Mouse (Mus musculus) thymus, adult 2 months (tissue): ENCODE results near the gene Limk1. TPM values are rescaled to one million over a fixed set of nuclear protein-coding genes. Genes with fewer than 3 reads are reported as not detected.
A peak's percentile ranks its signal among the peaks of the same experiment; 100 is the strongest.

Source experiments
- DNase-seq: peaks from one replicate; pipeline ENCODE4 v3.0.0; 2021
- H3K27ac ChIP-seq: fragments of 200-500 bp; 2 replicates; pipeline ENCODE4 v1.5.1; 2012; ENCODE audit warnings: low read length, control low read depth; ENCODE audit not compliant: control insufficient read depth, insufficient read depth
- H3K27me3 ChIP-seq: fragments of 200-500 bp; 2 replicates; pipeline ENCODE4 v1.6.1; 2012; ENCODE audit warnings: mild to moderate bottlenecking, low read length, moderate library complexity, mixed read lengths; ENCODE audit not compliant: control insufficient read depth, insufficient read depth
- H3K36me3 ChIP-seq: fragments of 200-500 bp; 2 replicates; pipeline ENCODE4 v1.6.1; 2012; ENCODE audit warnings: mild to moderate bottlenecking, low read length, moderate library complexity; ENCODE audit not compliant: control insufficient read depth, insufficient read depth
- H3K4me1 ChIP-seq: fragments of 200-500 bp; replicated peaks from 2 replicates; pipeline ENCODE4 v1.6.1; 2012; ENCODE audit warnings: low read length; ENCODE audit not compliant: control insufficient read depth, insufficient read depth
- H3K4me3 ChIP-seq: fragments of 200-500 bp; 2 replicates; pipeline ENCODE4 v1.5.1; 2012; ENCODE audit warnings: mild to moderate bottlenecking, low read length, control low read depth, moderate library complexity; ENCODE audit not compliant: control insufficient read depth, insufficient read depth
- CTCF ChIP-seq: fragments of 200-500 bp; IDR thresholded peaks from 2 replicates; pipeline ENCODE4 v1.5.1; 2012; ENCODE audit warnings: mild to moderate bottlenecking, control low read depth, low read length, moderate library complexity, borderline replicate concordance; ENCODE audit not compliant: control insufficient read depth, poor library complexity, insufficient read depth; ENCODE audit errors: extremely low read depth
- POLR2A ChIP-seq: fragments of 200-500 bp; IDR thresholded peaks from 2 replicates; pipeline ENCODE4 v1.6.1; 2012; ENCODE audit warnings: mild to moderate bottlenecking, low read length, control low read depth, moderate library complexity; ENCODE audit not compliant: control insufficient read depth, poor library complexity, insufficient read depth; ENCODE audit errors: extremely low read depth
- WGBS: fragments of 180-500 bp; shearing (Covaris S2); methylation state at CpG from one replicate; pipeline ENCODE4 v1.1.7; 2018; 5-methylcytosine and 5-hydroxymethylcytosine counted together
- polyA plus RNA-seq: library from polyadenylated mRNA; depleted of rRNA; stranded (reverse); fragments of >200 nt; gene quantifications from 2 replicates; pipeline ENCODE4 v1.2.3, GENCODE M21; 2012

Gene Limk1
- polyA plus RNA-seq, 1 experiment = 31.8 TPM

DNA sequence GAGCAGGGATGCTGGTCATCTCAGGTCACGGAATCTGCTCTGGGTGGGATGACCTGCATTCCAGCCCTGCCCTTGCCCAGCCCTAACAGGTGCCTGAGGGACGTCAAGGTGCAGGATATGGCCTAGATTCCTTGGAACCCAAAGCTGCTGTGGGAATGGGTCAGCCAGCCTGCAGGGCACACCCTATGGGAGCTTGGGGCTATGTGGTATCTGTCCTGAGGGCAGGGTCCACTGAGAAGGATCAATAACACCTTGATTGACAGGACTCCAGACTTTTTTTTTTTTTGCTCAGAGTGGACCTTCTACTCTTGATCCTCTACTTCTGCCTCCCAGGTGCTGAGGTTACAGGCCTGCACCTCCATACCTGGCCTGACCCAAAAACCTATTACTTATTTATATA lies 41.0 kb downstream of the Limk1 start:
- Histone ChIP-seq H3K4me1 (no peaks in the 10 kb centered on the region), H3K27ac (no peak overlapping the region), H3K27me3 (no peaks in the 10 kb centered on the region), H3K4me3 (no peak overlapping the region), H3K36me3 (no peaks in the 10 kb centered on the region)
- 96% methylated on average over 2 of the region's 2 CpGs for WGBS
- no peak for DNase-seq
- no peak for TF ChIP-seq CTCF
- TF ChIP-seq POLR2A = no peak

DNA sequence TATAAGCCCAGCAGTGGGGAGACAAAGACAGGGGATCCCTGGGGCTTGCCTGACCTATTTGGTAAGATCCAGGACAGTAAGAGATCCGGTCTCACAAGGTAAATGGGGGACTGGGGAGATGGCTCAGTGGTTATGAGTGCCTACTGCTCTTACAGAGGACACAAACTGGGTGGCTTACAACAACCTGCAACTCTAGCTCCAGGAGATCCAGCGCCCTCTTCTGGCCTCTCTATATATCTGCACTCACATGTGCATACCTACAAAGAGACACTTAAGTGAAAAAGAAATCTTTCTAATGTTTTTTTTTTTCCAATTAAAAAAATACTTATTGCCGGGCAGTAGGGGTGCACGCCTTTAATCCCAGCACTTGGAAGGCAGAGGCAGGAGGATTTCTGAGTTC lies 41.9 kb downstream of the Limk1 start:
- no peak overlapping the region for H3K27ac ChIP-seq
- H3K27me3 ChIP-seq = no peaks in the 10 kb centered on the region
- no peak for DNase-seq
- H3K4me1 ChIP-seq = no peaks in the 10 kb centered on the region
- no peak overlapping the region for H3K4me3 ChIP-seq
- H3K36me3 ChIP-seq = no peaks in the 10 kb centered on the region
- TF ChIP-seq POLR2A (no peak), CTCF (no peak)
- 87% methylated on average over 4 of the region's 4 CpGs for WGBS

DNA sequence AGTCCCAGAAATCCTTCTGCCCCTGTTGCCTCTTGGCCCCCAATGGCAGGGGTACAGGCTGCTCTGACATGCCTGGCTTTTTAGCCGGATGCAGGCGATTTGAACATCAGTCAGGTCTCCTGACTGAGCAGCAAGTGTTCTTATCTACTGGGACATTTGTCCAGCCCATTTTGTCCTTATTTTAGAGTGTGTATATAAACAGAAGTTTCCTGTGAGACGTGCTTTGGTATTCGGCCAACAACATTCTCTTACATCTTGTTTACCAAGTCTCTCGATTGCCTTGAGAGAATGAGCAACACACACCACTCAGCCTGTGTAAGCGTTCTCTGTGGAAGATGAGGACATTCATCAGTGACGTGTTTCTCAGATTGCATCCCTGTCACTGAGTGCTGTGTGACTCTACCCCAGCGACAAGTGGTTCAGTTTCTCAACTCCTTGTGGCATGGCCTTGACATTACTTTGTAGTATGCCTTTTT lies 43.7 kb downstream of the Limk1 start:
- Histone ChIP-seq H3K4me3 (no peak overlapping the region), H3K27ac (no peak overlapping the region), H3K4me1 (no peaks in the 10 kb centered on the region), H3K27me3 (no peaks in the 10 kb centered on the region), H3K36me3 (no peaks in the 10 kb centered on the region)
- WGBS = 88% methylated on average over 8 of the region's 8 CpGs
- no peak for TF ChIP-seq CTCF
- no peak for TF ChIP-seq POLR2A
- no peak for DNase-seq

DNA sequence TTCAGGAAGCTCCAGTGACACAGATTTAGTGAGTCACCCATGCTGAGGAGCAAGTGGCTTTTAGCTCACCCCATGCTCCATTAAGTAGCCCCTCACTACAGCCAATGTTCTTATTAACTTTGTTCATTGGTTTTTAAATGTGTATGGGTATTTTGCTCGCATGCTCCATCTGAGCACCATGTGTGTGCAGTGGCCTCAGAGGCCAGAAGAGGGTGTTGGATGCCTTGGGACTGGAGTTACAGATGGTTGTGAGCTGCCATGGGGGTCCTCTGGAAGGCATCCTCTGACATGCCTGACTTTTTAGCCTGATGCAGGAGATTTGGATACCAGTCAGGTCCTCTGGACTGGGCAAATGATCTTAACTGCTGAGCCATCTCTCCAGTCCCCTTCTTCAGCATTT lies 44.3 kb downstream of the Limk1 start:
- TF ChIP-seq CTCF = no peak
- TF ChIP-seq POLR2A = no peak
- DNase-seq = no peak
- no peak overlapping the region for H3K4me3 ChIP-seq
- H3K27me3 ChIP-seq = no peaks in the 10 kb centered on the region
- no peaks in the 10 kb centered on the region for H3K4me1 ChIP-seq
- H3K36me3 ChIP-seq = no peaks in the 10 kb centered on the region
- 92% methylated on average over 1 of the region's 1 CpGs for WGBS
- H3K27ac ChIP-seq = no peak overlapping the region

DNA sequence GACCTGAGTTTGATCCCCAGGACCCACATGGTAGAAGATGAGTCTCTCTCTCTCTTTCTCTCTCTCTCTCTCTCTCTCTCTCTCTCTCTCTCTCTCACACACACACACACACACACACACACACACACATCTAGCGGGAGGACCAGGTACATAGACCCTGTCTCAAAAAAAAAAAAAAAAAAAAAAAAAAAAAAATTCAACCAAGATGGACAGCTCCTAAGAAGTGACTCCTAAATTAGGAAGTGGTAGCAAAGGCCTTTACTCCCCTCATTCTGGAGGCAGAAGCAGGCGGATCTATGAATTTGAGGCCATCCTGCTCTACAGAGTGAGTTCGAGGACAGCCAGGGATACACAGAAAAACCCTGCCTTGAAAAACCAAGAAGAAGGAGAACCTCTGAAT lies 48.0 kb downstream of the Limk1 start:
- no peak overlapping the region for H3K4me3 ChIP-seq
- DNase-seq = no peak
- WGBS = 92% methylated on average over 3 of the region's 3 CpGs
- H3K27ac ChIP-seq = no peak overlapping the region
- peaks cover 8% of the 10 kb centered on the region; the same call in 1 of the 2 replicates for H3K36me3 ChIP-seq
- TF ChIP-seq POLR2A = no peak
- TF ChIP-seq CTCF = no peak
- no peaks in the 10 kb centered on the region for H3K27me3 ChIP-seq
- H3K4me1 ChIP-seq = peaks cover 6% of the 10 kb centered on the region

DNA sequence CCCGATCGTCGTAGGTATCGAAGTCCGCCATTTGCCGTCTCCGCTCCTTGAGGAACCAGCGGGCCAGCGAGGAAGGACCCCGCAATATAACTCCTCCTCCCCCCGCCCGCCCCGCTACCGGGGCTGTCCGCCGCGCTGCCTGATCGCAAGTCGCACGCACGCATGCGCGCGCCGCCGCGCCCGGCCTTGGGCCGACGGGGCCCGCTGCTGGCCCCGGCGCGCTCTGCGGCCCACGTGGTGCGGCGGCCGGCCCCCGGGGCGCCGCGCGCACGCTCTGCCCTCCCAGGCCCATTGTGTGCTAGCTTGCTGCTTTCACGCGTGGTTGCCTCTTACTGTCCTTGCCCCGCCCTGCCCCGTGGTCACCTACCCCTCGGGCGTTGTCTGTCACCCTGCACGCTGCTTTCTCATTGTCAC lies 49.1 kb downstream of the Limk1 start, which contains the start of gene Eif4h:
TSS of gene Eif4h (minus strand) at position 222 of the 414 bp plus-strand sequence.
- TF ChIP-seq POLR2A (peak; percentile 75; the same call in 1 of the 2 replicates), CTCF (no peak)
- under 1% methylated on average over 52 of the region's 52 CpGs for WGBS
- Histone ChIP-seq H3K4me1 (peaks cover 9% of the 10 kb centered on the region), H3K27me3 (no peaks in the 10 kb centered on the region), H3K27ac (peak within 1 kb of the TSS; percentile 56), H3K4me3 (peak within 1 kb of the TSS; percentile 82), H3K36me3 (peaks cover 8% of the 10 kb centered on the region; the same call in 1 of the 2 replicates)
- peak; percentile 97 for DNase-seq
